Mouse (Mus musculus): ENCODE measurements around the gene Vps26c. TPM values are rescaled to one million over a fixed set of nuclear protein-coding genes. Genes with fewer than 3 reads are reported as not detected.
"Not testable (repeated sequence)": the region's sequence is repeated elsewhere in the genome, so short reads cannot be mapped to it uniquely, and the experiment has no call there.

The Vps26c gene
- total RNA-seq, 2 experiments from 2014 or later, result 43.8 to 50.6 TPM

DNA sequence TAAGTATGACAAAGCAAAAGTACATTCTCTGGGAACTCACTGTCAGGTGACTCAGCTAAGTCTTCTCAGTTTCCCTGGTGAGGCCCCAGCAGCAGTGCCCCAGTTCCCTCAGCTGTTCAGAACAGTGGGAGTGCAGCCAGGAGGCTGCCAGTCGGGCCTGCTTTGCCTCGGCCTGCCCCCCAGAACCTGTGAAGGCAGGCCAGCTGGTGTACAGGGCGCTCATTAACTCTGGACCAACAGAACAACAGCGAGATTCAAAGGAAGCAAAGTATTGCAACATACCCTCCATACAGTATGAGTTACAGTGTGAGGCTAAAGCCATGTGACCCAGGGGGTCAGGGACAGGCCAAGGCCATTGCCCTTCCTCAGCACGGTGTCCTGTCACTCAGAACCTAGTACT is 28.7 kb downstream of the Vps26c start:
- peak; percentile 45 for DNase-seq
- intact Hi-C loops (cut with DNase I), result no loop called here

DNA sequence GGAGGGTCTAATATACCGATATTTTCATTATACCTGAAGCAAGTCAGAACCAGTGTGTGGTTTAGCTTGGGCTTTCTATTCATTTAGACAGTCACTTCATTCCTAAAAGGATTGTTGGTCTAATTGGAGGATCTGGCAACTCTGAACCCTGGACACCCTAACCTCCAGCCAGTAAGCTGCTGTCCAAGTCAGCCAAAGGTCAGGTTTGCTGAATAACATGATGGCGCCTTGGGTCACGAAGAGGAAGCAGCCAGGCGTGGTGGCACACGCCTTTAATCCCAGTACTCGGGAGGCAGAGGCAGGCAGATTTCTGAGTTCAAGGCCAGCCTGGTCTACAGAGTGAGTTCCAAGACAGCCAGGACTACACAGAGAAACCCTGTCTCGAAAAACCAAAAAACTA is 29.5 kb downstream of the Vps26c start:
- intact Hi-C loops (cut with DNase I); DNase-seq: not testable (repeated sequence)

DNA sequence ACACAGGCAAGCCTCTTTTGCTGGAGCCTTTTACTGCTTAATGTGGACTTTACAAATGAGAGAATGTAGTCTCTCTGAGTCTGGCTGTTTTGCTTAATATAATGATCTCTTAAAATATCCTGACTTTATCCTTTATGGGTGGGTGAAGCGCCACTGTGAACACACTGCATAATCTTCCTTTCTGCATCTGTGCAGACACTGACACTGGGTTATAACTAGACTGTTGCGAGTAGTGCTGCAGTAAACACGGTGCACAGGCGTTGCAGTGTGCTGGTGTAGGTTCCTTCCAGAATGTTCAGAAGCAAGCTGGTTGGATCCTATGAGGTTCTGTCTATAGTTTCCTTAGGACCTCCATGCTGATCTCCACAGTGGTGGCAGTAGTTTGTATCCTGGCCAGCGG is 37.3 kb downstream of the Vps26c start:
- no peak for DNase-seq
- intact Hi-C loops (cut with DNase I), result no loop called here

DNA sequence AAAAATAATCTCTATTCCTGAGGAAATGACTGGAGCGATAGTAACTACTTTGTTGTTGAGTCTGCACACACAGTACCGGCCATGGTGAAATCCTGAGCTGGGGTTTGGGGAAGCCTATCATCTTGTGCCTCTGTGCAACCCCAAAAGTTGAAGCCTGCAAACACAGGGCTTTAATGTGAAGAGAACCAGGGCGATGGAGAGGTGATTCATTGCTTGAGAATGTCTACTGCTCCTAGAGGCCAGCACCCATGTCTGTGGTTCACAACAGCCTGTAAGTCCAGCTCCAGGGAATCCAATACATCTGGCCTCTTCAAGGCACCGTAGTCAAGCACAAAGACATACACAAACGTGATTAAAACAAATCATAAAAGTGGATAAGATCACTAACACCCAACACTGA is 39.3 kb downstream of the Vps26c start:
- no peak for DNase-seq
- intact Hi-C loops (cut with DNase I), result no loop called here

DNA sequence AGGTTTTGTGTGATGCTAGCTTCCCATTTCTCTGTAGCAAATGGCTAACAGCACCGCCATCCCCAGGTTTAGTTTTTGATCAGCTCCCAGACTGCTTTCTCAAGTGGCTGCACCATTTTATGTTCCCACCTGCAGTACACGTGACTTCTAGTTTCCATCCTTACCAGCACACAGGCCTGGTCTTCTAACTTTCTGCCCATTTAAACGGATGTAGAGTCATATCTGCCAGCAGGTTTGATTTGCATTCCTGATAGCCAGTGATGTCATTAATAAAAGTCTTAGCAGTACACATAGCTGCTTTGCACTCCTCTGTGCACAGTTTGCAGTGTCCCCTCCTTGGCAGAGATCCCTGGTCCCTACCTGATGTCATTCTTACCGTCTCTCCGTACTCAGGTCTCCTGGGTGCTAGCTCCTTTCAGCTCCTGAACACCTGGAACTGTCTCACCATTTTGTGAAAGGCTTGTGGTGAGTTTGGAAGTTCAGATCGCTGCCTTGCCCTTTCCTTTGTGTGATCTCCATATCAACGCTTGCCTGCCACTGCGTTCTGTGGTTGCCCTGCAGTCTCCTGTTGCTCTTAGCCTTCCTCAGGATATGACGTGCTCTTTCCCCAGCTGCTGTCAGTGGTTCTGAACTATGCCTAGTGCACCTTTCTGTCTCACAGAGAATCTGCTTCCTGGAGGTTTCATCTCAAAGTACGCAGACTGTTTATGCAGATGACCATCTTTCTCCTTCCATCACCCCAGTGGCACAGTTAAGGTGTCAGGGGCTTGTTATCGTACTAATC is 41.7 kb downstream of the Vps26c start:
- intact Hi-C loops (cut with DNase I), result no loop called here
- DNase-seq, result no peak

DNA sequence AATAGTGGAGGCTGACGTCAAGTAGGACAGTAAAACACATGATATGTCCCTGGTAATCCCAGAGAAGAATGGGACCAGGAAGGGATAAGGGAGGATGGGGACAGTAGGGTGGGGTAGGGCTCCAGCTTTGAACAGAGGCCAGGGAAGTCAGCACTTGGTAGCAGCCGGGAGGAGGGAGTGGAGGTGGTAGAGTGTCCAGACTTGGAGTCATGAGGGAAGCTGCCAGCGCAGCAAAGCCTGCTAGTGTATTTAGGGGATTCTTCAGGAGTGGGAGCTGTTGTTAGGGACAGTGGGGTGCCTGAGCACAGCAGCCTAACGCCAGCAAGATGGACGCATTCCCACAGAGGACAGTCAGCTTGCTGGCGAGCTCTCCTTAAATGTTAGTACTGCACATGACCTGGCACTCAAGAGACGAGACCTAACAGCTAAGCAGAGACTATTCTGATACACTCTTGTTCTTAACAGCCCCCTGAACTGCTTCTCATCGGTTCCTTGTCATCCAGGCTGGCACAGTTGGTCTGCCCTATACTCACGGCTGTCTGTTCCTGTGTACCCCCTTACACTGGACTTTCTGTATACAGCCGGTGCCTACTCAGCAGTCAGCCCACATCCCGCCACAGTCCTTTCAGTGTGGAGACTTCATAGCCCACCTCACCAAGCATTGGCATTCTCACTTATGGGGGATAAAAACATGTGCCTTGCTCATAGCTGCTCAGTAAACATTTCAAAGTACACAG is 53.4 kb downstream of the Vps26c start:
- intact Hi-C loops (cut with DNase I), result no loop called here
- DNase-seq, result peak; percentile 70

DNA sequence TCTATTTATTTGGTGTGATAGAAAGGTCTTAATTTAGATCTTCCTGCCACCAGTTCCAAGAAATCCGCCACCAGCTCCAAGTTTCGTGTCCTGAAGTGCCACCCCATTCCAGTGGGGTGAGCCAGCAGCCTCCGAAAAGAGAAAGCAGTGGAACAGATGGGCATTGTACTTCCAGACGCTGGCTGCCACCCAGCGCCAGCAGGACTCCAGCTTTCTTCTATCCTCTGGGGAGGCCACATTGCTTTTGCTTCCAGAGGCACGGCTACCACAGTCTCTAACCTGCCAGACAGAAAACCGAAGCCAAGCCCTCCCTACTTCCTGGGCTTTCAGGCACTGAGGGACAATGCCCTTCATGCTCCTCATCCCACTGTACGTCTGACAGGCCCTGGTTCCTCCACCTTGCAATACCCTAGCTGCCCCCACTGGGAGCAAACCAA is 54.1 kb downstream of the Vps26c start:
- DNase-seq, result peak; percentile 84
- intact Hi-C loops (cut with DNase I), result no loop called here

DNA sequence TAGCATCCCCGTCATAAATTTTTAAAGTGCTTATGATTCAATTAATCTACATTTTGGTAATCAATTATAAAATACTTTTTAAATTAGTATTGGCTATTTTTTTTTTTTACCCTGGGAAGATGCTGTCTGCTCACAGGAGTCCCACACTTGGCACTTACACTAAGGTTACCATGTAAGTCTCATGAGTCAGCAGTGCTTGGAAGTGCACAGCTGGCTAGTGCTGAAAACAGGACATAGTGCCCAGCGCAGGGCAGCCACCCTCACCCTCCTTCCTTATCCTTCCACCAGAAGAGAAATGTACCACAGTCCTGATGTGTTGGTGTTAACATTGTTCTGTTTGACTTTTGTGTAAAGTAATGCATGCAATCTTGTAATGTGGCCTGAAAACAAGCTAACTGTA is 58.2 kb downstream of the Vps26c start:
- intact Hi-C loops (cut with DNase I), result no loop called here
- DNase-seq, result no peak

DNA sequence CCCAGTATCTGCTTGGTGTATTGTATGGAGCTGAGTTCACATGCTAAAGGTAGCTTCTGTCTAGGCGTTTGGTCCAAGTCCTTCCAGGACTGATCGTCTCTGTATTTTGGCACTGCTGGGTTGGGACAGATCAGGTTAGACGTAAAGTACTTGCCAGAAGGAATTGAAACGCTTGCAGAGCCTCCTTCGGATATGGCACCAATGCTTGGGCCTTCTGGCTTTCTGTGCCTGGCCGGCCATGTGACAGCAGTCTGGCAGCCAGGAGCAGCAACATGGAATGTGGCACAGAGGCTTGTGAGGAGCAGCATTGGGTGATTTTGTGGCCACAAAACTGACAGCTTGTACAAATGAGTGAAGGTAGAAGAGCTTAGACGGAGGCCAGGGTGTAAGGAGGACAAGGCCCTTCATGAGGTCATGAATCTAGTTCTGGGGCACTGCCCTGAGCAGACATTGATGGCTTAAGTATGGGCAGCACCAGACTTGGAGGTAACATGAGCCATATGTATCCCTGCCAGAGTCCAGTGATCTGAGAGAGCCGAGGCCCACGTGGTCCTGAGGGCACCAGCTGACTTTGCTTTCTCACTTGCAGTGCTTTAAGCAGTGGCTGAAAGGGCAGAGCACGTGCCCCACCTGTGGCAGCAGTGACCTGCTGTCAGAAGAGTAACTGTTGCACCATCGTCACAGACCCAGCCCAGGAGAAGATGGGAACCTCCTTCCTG is 59.1 kb downstream of the Vps26c start:
- DNase-seq, result no peak
- intact Hi-C loops (cut with DNase I), result no loop called here

DNA sequence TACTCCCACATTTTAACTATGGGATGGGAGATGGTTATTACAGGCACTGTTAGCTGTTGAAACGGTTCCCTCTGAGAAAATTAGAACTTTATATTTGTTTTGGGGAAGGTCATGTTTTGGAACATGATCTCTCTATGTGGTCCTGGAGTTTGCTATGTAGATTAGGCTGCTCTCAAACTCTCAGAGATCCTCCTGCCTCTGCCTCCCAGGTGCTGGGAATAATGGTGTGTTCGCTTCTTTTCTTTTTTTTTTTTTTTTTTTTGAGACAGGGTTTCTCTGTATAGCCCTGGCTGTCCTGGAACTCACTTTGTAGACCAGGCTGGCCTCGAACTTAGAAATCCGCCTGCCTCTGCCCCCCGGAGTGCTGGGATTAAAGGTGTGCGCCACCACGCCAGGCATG is 60.3 kb downstream of the Vps26c start:
- DNase-seq; intact Hi-C loops (cut with DNase I): not testable (repeated sequence)

DNA sequence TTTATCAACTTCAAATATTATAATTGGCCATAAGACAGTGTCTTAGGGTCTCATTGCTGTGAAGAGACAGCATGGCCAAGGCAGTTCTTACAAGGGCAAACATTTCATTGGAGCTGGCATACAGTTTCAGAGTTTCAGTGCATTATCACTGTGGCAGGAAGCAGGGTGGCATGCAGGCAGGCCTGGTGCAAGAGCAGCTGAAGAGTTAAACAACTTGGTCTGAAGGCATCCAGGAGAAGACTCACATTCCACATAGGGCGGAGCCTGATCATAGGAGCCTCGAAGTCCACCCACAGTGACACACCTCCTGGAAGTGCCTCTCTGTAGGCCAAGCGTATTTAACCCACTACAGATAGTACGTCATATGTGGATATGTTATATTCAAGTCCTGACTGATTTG is 60.7 kb downstream of the Vps26c start:
- intact Hi-C loops (cut with DNase I), result no loop called here
- no peak for DNase-seq

DNA sequence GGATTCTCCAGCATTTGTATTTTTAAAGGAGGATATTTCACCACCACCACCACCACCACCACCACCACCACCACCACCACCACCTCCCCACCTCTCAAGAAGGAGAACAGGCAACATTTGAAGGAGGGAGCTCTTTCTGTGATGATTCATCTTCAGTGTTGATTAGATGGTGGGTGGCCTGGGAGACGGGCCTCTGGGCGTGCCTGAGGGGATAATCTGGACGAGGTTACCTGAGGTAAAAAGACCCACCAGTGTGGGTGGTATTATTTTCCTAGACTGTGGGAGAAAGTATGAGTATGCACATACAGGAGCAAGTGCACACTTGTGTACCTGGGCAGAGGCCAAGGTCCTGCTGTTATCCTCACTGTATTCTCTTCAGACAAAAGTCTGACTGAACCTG is 62.6 kb downstream of the Vps26c start:
- intact Hi-C loops (cut with DNase I), result loop anchor here (5.0 kb wide), 1 partner anchor 37 kb away; no protein-coding TSS in a partner anchor
- no peak for DNase-seq

DNA sequence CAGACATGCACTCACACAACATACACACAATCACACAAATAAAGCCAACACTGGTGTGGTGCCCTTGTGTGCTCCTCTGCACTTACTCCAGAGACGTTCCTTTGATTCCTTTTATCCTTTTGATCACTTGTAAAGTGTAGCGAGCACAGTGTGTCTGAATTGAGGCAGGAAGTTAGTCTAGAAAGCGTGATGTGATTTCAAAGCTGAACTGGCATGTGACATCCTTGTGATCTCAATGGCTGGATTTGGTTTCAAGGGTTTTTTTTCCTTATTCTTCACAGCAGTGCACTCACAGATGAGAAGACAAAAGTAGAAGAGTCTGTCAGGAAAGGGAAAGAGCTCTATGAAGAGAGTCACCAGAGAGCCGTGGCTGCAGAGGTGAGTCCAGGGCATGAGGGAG is 72.5 kb downstream of the Vps26c start:
- intact Hi-C loops (cut with DNase I), result no loop called here
- no peak for DNase-seq

DNA sequence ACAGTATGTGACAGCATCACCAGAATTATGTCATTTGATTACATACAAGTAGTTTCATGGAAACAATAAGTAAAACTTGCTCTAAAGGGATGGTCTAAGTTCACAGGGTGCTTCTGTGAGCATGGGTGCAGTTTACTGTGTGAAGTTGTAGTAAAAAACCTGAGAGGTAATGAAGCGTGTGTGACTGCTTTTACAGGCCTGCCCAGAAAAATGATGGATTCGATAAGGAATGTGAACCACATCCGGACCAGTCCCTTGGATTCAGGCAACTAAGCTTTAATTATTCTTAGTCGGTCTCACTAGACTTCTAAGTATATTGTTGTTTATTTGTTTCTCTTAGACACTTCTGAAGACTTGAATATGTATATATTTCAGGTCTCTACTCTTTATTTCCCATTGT is 73.9 kb downstream of the Vps26c start:
- no peak for DNase-seq
- intact Hi-C loops (cut with DNase I), result no loop called here

DNA sequence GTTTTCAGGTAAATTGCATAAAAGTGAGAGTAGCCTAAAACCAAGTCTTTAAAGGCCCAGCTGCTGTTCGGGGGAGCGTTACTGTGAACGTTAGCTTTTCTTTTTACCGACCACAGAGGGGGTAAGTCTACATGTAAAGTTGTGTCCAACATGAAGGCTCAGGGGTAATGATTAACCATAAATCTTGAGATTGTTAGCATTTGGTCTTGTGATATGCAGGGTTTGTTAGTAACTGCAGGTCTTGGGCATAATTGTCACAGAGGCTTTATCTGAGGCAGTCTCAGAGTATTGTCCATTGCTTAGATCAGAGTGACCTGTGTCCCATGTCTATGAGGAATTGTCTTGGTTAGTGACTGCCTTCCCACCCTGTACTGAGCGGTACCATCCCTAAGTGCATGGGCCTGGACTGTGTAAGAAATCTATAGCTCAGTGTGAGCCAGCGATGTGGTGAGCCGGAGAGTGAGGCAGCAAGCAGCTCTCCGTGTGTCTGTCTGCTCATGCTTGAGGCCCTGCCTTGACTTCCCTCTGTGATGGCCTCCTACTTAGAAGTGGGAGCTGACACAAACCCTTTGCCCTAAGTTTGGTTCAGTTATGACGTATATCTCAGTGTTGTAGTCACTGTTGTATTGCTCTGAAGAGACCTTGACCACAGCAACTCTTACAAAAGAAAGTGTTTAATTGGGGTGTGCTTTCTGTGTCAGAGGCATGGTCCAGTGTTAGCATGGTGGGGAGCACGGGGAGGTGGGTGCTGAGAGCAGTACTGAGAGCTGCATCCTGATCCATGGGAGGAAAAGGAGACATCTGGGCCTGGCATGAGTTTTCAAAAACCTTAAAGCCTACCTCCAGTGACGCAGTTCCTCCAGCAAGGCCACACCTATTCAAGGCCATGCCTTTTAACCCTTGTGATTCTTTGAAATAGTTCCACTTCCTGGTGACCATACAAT is 74.8 kb downstream of the Vps26c start:
- intact Hi-C loops (cut with DNase I), result no loop called here
- DNase-seq, result no peak

DNA sequence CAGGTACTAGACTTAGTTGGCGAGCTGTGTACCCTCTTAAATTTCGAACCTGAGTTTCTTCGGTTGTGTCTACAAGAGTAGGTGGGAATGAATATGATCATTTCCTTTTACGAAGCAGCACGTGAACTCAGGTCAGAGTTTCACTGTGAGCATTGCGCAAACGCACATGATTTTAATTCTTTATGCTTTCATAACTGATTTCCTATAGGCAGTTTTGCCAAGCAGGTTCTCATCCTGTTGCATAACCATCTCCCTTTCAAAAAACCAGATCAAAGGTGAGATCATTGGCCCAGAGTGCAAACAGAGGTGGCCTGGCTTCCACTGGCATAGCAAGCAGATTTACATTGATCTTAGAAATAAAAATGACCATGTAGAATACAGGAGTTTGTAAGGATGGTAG is 77.0 kb downstream of the Vps26c start:
- no peak for DNase-seq
- intact Hi-C loops (cut with DNase I), result no loop called here

DNA sequence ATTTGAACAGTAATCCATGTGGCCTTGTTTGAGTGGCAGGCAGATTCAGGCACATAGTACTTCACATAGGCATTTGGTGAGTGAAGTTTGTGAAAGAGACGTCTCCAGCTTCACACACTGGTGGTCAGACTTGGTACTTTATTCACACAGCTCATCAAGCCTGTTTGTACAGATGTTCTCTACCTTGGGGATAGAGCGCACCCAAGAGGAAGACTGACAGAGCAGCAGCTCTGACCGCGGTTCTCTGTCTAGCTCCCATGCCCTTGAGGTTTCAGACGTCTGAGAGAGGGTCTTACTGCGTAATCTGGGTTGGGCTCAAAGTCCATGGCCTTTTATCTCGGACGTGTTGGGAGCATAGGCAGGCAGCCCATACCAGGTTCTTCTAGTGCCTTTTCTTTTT is 77.5 kb downstream of the Vps26c start:
- DNase-seq, result no peak
- intact Hi-C loops (cut with DNase I), result no loop called here
